Mouse (Mus musculus) bone marrow macrophage, adult 2 months (primary cell): ENCODE results near the gene BC003965.

Source experiments
- CTCF ChIP-seq: IDR thresholded peaks from 2 replicates; pipeline ENCODE4 v1.5.1; 2012; ENCODE audit warnings: low read depth, mild to moderate bottlenecking, low read length, moderate library complexity
- POLR2A ChIP-seq: IDR thresholded peaks from 2 replicates; pipeline ENCODE4 v1.6.1; 2012; ENCODE audit warnings: mild to moderate bottlenecking, low read depth, low read length, borderline replicate concordance

DNA sequence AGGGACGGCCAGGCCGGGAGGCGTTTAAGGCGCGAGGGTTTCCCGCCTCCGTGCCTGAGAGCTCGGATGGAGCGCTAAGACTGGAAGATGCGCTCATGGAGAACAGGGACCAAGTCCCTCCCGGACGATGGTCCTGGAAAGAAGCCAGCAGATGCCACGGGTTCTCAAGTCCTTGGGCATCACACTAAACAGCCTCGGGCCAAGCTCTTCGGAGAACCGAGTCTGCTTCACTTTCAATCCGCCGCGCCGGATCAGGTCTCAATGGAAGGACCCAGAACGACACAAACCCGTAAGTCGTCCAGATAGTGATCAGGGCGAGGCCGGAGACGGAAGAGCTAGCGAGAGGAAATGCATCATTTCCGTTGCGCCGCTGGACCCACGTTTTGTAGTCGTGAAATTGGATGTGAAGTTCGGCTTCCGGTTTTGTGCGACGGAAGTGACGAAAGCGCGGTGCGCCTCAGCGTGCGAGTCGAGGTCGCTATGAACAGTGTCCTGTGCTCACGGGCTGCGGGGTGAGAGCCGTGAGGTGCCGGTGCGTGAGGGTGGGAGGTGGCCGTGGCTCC lies at the start of gene BC003965:
- TF ChIP-seq CTCF (no peak), POLR2A (peak; percentile 59; the same call in 1 of the 2 replicates)
